Mouse (Mus musculus) lung, embryonic 15.5 days (tissue): ENCODE results near the gene G530012D18Rik. TPM values are rescaled to one million over a fixed set of nuclear protein-coding genes. Genes with fewer than 3 reads are reported as not detected.
"Not testable (repeated sequence)": the region's sequence is repeated elsewhere in the genome, so short reads cannot be mapped to it uniquely, and the experiment has no call there.

Source experiments
- ATAC-seq: fragments of 200-750 bp; cut with Nextera tagmentation; 2 replicates; pipeline ENCODE4 v1.8.0; 2017; ENCODE audit warnings: moderate number of reproducible peaks, borderline replicate concordance; ENCODE audit not compliant: low FRiP score, low TSS enrichment; ENCODE audit errors: extremely low read depth
- H3K27ac ChIP-seq: fragments of 300-500 bp; sonication (generic); 2 replicates; pipeline ENCODE4 v1.5.1; 2015; ENCODE audit warnings: moderate library complexity, mild to moderate bottlenecking, inconsistent platforms
- H3K27me3 ChIP-seq: fragments of 300-500 bp; sonication (generic); 2 replicates; pipeline ENCODE4 v1.6.1; 2015; ENCODE audit warnings: inconsistent platforms
- H3K36me3 ChIP-seq: fragments of 300-500 bp; sonication (generic); 2 replicates; pipeline ENCODE4 v1.6.1; 2015; ENCODE audit warnings: inconsistent platforms
- H3K4me1 ChIP-seq: fragments of 300-500 bp; sonication (generic); 2 replicates; pipeline ENCODE4 v1.6.1; 2015; ENCODE audit warnings: inconsistent platforms
- H3K4me2 ChIP-seq: fragments of 300-500 bp; sonication (generic); 2 replicates; pipeline ENCODE4 v1.6.1; 2015; ENCODE audit warnings: inconsistent platforms, mild to moderate bottlenecking, moderate library complexity
- H3K4me3 ChIP-seq: fragments of 300-500 bp; sonication (generic); 2 replicates; pipeline ENCODE4 v1.5.1; 2015; ENCODE audit warnings: mild to moderate bottlenecking, inconsistent platforms
- H3K9ac ChIP-seq: fragments of 300-500 bp; sonication (generic); 2 replicates; pipeline ENCODE4 v1.6.1; 2015; ENCODE audit warnings: inconsistent platforms
- H3K9me3 ChIP-seq: fragments of 300-500 bp; sonication (generic); 2 replicates; pipeline ENCODE4 v1.6.1; 2016; ENCODE audit warnings: inconsistent platforms
- WGBS: fragments of 180-500 bp; shearing (Covaris S2); methylation state at CpG from one replicate; pipeline ENCODE4 v1.1.7; 2015; 5-methylcytosine and 5-hydroxymethylcytosine counted together
- polyA plus RNA-seq: library from polyadenylated mRNA; unstranded; fragments of >200 nt; fragmentation: Nextera tagmentation; extraction: Ambion mirVana; gene quantifications from 2 replicates; pipeline ENCODE4 v1.2.1, GENCODE M21; 2015

G530012D18Rik gene
- polyA plus RNA-seq, result not detected in 2 replicates

DNA sequence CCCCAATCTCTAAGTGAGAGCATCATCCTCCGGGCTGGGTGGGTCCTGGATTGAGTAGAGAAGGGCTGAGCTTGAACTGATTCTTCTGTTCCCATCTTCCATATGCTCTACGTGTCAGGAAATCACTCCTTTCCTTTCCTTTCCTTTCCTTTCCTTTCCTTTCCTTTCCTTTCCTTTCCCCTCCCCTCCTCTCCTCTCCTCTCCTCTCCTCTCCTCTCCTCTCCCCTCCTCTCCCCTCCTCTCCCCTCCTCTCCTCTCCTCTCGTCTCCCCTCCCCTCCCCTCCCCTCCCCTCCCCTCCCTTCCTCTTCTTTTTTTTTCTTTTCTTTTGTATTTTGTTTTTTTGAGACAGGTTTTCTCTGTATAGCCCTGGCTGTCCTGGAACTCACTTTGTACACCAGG lies at the start of gene G530012D18Rik:
Gene G530012D18Rik, plus strand, starts transcription at position 301 of the 400 bp plus-strand sequence.
- H3K36me3 ChIP-seq, H3K4me2 ChIP-seq, H3K4me1 ChIP-seq, H3K27me3 ChIP-seq, H3K9ac ChIP-seq, H3K9me3 ChIP-seq, H3K27ac ChIP-seq, H3K4me3 ChIP-seq, ATAC-seq: not testable (repeated sequence)
- WGBS, result 54% methylated on average over 2 of the region's 3 CpGs

DNA sequence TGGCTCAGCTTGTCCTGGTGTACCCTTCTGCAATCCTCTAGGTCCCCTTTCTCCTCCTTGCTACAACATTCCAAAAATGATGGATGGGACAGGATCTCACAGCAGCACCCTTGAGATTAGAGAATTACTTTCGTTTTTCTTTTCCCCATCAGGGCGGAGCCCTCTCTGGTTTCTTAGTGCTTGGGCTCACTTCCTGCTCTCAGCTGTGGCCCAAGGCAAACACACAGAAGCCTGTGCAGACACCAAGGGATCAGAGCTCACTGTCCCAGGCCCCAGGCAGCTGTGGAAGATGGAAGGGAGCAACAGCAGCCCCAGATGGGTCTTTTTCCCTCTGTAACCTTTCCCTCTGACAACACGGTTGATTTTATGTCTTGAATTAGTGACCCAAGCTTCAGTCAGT lies 49.1 kb upstream of the G530012D18Rik start:
- whole genome bisulfite sequencing, result 45% methylated on average over 3 of the region's 3 CpGs
- H3K27me3 ChIP-seq, result not testable (repeated sequence)

DNA sequence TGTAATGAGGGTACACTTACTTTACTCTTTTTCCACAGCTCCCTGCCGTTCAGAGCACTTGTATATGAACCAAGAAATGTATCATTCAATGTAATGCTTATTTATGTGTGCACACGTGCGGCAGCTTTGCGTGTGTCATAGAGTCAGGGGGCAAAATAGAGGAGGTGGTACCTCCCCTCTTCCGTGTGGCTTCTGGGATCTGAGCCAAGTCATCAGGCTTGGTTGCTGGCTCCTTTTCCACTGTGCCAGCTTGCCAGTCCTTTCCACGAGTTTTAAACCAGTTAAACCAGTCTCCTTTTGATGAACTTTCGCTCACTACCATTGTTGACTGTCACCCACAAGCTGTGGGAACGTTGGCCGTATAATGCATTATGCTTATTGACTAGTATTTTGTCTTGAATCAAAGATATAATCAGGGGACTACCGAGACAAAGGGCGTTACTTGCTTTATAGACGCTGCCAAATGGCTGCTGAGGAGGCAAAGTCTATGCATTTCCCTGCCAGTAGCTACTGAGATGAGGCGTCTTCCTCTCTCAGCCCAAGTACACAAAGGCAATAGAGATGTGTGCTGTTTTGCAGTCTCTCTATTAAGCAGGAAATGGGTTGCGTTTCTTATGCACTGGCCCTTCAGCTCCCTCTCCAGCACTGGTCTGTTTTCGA lies 46.9 kb upstream of the G530012D18Rik start:
- not testable (repeated sequence) for H3K9me3 ChIP-seq, H3K4me2 ChIP-seq, H3K27me3 ChIP-seq, H3K27ac ChIP-seq, ATAC-seq, H3K36me3 ChIP-seq, H3K9ac ChIP-seq, H3K4me3 ChIP-seq, H3K4me1 ChIP-seq
- WGBS, result 74% methylated on average over 14 of the region's 15 CpGs

More for the DNA sequence above, 49.1 kb upstream of the G530012D18Rik start:
- not testable (repeated sequence) for H3K36me3 ChIP-seq, H3K9me3 ChIP-seq, H3K4me3 ChIP-seq, H3K9ac ChIP-seq, ATAC-seq, H3K4me1 ChIP-seq, H3K4me2 ChIP-seq, H3K27ac ChIP-seq

DNA sequence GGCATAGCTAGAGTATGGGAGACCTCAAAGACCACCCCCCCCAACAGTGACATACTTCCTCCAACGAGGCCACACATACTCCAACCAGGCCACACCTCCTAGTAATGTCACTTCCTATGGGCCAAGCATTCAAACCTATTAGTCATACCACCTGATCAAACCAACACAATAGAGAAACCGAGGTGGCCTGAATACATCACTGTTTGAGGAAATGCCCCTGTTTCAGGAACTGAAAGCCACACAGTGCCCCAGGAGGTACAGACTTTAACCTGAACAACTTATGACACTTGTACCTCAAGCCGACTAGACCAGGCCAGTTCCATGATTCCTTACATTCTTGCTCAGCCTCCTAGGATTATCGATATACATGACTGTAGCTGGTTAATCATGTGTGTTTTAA lies 31.7 kb upstream of the G530012D18Rik start:
- not testable (repeated sequence) for H3K27me3 ChIP-seq, H3K4me1 ChIP-seq, H3K4me2 ChIP-seq, H3K4me3 ChIP-seq, H3K9ac ChIP-seq, H3K36me3 ChIP-seq, H3K9me3 ChIP-seq, ATAC-seq, H3K27ac ChIP-seq
- 69% methylated on average over 4 of the region's 4 CpGs for WGBS

DNA sequence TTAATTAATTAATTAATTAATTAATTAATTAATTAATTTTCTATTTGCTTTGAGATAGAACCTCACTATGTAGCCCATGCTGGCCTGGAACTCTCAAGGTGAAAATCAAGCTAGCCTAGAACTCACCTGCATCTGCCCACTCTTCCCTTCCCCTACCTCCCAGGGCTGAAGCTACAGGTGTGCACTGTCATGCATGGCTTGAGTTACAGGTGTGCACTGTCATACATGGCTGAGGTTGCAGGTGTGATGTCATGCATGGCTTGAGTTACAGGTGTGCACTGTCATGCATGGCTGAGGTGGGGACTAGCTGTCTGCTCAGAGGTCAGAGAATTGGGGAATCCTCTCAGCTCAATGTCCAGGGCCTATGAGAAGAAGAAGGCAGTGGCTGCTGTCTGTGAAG lies 29.0 kb upstream of the G530012D18Rik start:
- not testable (repeated sequence) for H3K36me3 ChIP-seq, H3K9ac ChIP-seq

DNA sequence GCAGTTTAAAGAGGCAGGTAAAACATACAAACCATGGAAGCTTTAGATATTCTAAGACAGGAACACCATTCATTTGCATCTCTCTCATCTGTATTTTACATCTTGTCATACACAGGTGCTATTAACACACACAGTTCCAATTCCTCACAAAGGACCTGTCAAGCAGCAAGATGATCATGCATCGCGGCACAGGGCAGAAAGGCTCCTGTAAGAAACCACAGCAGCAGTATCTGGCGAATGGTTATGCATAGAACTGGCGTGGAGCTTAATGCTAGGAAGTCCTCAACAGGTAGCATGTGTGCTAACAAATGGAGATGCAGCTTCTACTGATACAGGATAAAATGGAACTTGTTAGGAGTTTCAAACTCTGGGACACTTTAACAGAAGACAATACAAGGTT lies 20.2 kb upstream of the G530012D18Rik start:
- 81% methylated on average over 4 of the region's 4 CpGs for WGBS
- H3K27me3 ChIP-seq, result not testable (repeated sequence)

More for the DNA sequence above, 29.0 kb upstream of the G530012D18Rik start:
- not testable (repeated sequence) for H3K27ac ChIP-seq, H3K9me3 ChIP-seq, H3K4me2 ChIP-seq, H3K27me3 ChIP-seq, H3K4me1 ChIP-seq, H3K4me3 ChIP-seq, ATAC-seq

DNA sequence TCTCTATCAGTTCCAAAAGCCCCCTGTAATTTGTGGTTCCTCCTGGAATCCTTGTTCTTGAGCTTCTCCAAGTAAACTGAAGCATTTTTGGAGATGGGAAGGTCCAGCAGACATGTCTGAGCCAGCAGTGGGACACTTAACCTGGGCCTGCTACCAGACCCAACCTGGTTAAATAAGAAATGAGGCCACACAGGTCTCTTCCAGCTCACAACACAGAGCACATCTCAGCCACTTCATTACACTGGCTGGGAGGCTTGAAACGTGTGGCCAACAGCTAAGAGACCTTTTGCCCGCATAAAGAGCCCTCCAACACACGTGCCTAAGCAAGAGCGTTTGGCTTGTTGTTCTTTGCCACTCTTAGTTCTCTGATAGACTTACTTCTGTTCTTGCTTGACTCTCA lies 1.9 kb upstream of the G530012D18Rik start:
- H3K4me3 ChIP-seq, H3K27ac ChIP-seq, H3K27me3 ChIP-seq, H3K9me3 ChIP-seq, ATAC-seq, H3K36me3 ChIP-seq, H3K9ac ChIP-seq, H3K4me1 ChIP-seq, H3K4me2 ChIP-seq: not testable (repeated sequence)
- WGBS, result 67% methylated on average over 4 of the region's 4 CpGs

More for the DNA sequence above, 20.2 kb upstream of the G530012D18Rik start:
- H3K36me3 ChIP-seq, H3K4me2 ChIP-seq, H3K27ac ChIP-seq, H3K4me3 ChIP-seq, H3K9ac ChIP-seq, H3K4me1 ChIP-seq, H3K9me3 ChIP-seq, ATAC-seq: not testable (repeated sequence)

DNA sequence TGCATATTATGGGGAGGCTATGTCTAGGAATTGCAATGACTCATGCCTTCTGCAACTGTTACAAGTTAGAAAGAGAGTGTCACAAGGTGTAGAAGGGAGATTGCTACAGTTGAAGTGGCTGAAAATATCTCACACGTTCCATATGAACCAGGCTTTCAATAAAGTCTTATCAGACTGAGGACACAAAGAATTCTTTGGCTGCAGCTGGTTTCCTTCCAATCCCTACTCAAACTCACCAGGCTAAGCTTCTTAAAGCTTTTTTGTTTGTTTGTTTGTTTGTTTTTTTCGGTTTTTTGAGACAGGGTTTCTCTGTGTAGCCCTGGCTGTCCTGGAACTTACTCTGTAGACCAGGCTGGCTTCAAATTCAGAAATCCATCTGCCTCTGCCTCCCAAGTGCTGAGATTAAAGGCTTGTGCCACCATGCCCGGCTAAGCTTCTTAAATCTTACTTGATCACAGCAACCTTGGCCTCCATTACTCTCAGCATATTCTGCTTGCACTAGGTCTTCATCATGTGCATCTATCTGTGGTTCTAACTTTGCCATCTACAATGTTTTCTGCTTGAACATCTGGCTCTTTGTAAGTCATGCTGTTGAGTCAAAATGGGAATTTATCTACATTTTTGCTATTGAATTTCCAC lies 3.0 kb downstream of the G530012D18Rik start:
- not testable (repeated sequence) for H3K36me3 ChIP-seq, H3K27ac ChIP-seq, H3K4me2 ChIP-seq, H3K9me3 ChIP-seq, ATAC-seq, H3K4me1 ChIP-seq, H3K4me3 ChIP-seq, H3K27me3 ChIP-seq, H3K9ac ChIP-seq
- 48% methylated on average over 3 of the region's 3 CpGs for WGBS

DNA sequence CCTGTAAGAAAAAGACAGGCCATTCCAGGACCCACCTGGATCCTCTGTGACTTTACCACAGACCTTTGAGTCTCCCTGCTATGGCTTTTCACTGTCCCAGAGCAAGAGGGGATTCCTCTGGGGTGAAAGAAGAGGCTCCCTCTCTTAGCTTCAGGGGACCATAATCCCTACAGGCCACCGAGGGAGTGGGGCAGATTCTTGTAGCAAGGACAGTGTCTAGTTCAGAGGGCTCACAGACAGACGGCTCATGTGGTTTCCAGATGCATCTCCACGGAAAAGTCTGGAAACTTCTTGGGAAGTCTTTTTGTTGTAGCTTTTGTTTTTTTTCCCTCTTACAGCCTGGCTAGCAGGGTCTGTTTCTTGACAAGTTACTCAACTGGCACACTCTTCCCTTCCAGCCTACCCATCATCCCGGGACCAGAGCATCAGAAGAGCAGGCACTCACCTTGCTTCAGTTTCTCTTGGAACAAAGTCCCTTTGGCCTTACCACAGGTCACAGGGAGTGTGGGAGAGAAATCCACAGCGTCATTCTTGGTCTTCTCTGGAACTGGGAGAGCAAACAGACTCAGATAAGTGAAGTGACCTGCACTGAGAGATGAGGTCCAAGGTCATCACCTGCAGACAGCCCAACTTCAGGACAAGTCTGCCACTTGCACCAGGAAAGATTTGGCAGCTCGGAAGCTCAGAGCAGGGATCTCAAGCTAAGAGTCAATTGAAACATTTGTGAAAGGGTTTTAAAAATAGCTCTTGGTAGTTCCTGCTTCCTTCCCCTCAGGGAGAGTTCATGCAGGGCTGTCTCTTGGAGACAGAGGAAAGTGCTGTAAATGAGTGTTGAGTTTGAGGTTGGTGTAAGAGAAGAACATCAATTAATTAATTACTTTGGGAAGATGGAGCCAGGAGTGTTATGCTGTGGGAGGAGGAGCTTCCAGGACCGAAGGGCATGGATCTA lies 4.0 kb downstream of the G530012D18Rik start:
- 61% methylated on average over 6 of the region's 7 CpGs for WGBS

DNA sequence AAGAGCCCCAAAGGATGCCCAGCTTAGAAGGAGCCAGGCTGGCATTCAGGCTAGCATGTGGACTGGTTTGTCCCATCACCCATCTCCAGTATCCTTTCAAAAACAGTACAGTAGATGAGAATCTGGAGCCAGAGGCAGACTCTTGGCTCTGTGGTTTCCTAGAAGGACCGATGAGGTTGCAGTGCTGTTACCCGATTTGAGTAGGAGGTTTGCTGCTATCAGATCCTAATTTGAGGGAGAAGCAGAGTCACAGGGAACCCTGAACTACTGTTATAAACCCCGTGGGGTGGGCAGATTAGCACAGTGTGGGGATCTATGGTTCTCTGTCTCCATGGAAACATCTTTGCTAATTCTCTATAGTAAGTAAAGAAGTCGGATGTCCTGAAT lies 4.7 kb downstream of the G530012D18Rik start:
- H3K4me1 ChIP-seq, H3K9me3 ChIP-seq, H3K36me3 ChIP-seq, H3K27me3 ChIP-seq, H3K9ac ChIP-seq, H3K27ac ChIP-seq, H3K4me2 ChIP-seq, H3K4me3 ChIP-seq: not testable (repeated sequence)
- 65% methylated on average over 3 of the region's 4 CpGs for WGBS
- peak; percentile 49; the same call in 1 of the 2 replicates for ATAC-seq

More for the DNA sequence above, 4.0 kb downstream of the G530012D18Rik start:
- not testable (repeated sequence) for H3K36me3 ChIP-seq, H3K9ac ChIP-seq, H3K27me3 ChIP-seq, H3K27ac ChIP-seq, H3K9me3 ChIP-seq, H3K4me3 ChIP-seq, H3K4me2 ChIP-seq, H3K4me1 ChIP-seq, ATAC-seq

DNA sequence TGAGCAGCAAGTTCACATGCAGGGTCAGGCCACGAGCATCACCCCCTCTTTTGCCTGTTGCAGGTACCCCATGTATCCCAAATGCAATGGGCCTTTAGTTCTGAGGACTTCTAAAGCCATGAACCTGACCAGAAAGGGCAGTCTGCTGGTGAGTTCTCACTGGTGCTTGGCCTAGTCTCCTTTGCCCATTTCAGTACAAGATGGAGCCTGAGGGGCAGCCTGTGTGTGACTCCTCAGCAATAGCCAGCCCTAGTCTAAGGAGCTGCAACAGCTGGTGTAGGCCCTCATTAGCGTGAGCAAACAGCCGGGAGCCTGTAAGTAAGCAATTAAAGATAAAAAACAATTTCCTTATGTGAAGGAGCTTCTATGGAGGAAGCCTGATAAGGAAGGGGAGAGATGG lies 5.1 kb downstream of the G530012D18Rik start:
- WGBS, result 66% methylated on average over 3 of the region's 3 CpGs

DNA sequence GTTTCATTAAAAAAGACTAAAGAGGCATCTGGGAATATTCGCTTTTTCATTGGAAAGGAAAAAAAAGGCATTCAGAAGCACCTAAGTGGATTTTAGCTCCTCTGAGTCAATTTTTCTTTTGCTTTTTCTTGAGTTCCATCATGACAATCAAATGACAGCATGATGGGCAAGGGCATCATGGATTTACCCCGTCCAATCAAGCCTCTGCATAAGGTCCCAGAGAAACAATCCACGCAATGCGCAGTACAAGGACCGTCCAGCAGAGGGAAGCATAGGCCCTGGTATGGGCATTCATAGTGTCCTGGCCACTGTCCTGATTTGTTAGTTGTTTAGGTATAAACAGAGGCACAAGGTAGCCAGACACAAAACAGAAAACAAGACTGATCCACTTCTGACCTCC lies 6.0 kb downstream of the G530012D18Rik start:
- not testable (repeated sequence) for H3K9ac ChIP-seq, H3K27me3 ChIP-seq, H3K36me3 ChIP-seq, ATAC-seq, H3K9me3 ChIP-seq, H3K27ac ChIP-seq, H3K4me2 ChIP-seq, H3K4me3 ChIP-seq, H3K4me1 ChIP-seq
- WGBS, result 31% methylated on average over 5 of the region's 5 CpGs

More for the DNA sequence above, 5.1 kb downstream of the G530012D18Rik start:
- H3K36me3 ChIP-seq, H3K4me3 ChIP-seq, H3K9me3 ChIP-seq, H3K27me3 ChIP-seq, H3K4me1 ChIP-seq, ATAC-seq, H3K9ac ChIP-seq, H3K4me2 ChIP-seq, H3K27ac ChIP-seq: not testable (repeated sequence)
